Mouse (Mus musculus): ENCODE data around the gene Slitrk2. TPM values are rescaled to one million over a fixed set of nuclear protein-coding genes. Genes with fewer than 3 reads are reported as not detected.

Gene Slitrk2
- not detected for polyA plus RNA-seq (2014; fragmentation: Illumina TruSeq; extraction: RNeasy Lipid Tissue Mini Kit (QIAGEN cat#74804); ENCODE audit: low read depth, low replicate concordance)

DNA sequence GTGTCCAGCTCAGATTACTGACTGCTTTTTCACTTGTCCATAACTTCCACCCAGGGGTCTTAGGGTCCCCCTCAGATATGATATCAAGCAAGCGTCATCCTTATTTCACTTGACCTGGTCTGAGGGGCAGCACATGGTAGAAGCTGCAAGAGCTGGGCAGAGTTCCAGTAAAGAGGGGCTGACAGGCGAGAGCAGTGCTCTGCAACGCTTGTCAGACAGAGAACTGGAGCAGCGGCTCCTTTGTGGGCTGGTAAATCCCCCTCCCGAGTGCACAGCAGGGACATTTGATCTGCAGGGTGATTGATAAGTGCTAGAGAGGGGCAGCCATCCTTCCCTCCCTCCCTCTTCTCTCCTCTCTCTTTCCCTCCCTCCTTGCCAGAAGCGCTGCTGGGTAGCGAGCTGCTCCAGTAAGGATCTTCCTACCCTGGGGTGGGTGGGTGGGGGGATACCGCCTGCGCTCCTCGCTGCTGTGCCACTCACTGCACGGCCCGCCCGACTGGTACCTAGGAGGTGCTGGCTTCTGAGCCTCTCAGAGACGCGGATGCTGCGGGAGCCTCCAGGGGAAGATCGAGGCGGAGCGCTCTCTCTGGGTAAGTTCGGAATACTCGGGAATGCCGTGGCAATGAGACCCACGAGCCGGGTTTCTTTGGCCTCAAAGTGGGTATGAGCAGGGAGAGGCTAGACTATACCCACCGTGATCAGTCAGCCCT lies at the start of gene Slitrk2:
Gene Slitrk2 (plus strand): TSS at position 408 of the 710 bp plus-strand sequence.

